Mouse (Mus musculus) limb, embryonic 11.5 days (tissue): ENCODE measurements around the gene Atpif1. TPM values are rescaled to one million over a fixed set of nuclear protein-coding genes. Genes with fewer than 3 reads are reported as not detected.

ENCODE experiments used
- ATAC-seq: fragments of 200-750 bp; cut with Nextera tagmentation; 2 replicates; pipeline ENCODE4 v1.8.0; 2017; ENCODE audit warnings: low read depth; ENCODE audit not compliant: insufficient number of reproducible peaks, low FRiP score, low TSS enrichment
- DNase-seq: peaks from one replicate; pipeline ENCODE4 v3.0.0-alpha.2; 2015; ENCODE audit warnings: low spot score
- H3K27ac ChIP-seq: fragments of 300-500 bp; sonication (generic); replicated peaks from 2 replicates; pipeline ENCODE4 v1.5.1; 2014; ENCODE audit warnings: low read depth, mild to moderate bottlenecking, low read length
- H3K27me3 ChIP-seq: fragments of 300-500 bp; sonication (generic); 2 replicates; pipeline ENCODE4 v1.6.1; 2014; ENCODE audit warnings: mild to moderate bottlenecking, low read length, mixed read lengths; ENCODE audit not compliant: control insufficient read depth, insufficient read depth
- H3K36me3 ChIP-seq: fragments of 300-500 bp; sonication (generic); 2 replicates; pipeline ENCODE4 v1.6.1; 2014; ENCODE audit warnings: mild to moderate bottlenecking, low read length, moderate library complexity, mixed read lengths; ENCODE audit not compliant: control insufficient read depth, insufficient read depth
- H3K4me1 ChIP-seq: fragments of 300-500 bp; sonication (generic); 2 replicates; pipeline ENCODE4 v1.6.1; 2014; ENCODE audit warnings: low read length, mixed read lengths; ENCODE audit not compliant: control insufficient read depth, insufficient read depth
- H3K4me2 ChIP-seq: fragments of 300-500 bp; sonication (generic); 2 replicates; pipeline ENCODE4 v1.6.1; 2014; ENCODE audit warnings: low read depth, mild to moderate bottlenecking, moderate library complexity; ENCODE audit not compliant: severe bottlenecking
- H3K4me3 ChIP-seq: fragments of 300-500 bp; sonication (generic); 2 replicates; pipeline ENCODE4 v1.5.1; 2014; ENCODE audit warnings: low read depth, low read length
- H3K9ac ChIP-seq: fragments of 300-500 bp; sonication (generic); 2 replicates; pipeline ENCODE4 v1.6.1; 2014; ENCODE audit warnings: mild to moderate bottlenecking, low read length
- H3K9me3 ChIP-seq: fragments of 300-500 bp; sonication (generic); 2 replicates; pipeline ENCODE4 v1.6.1; 2016; ENCODE audit warnings: low read length; ENCODE audit not compliant: control insufficient read depth
- WGBS: fragments of 180-500 bp; shearing (Covaris S2); extraction: QIAGEN DNeasy Blood & Tissue Kit; methylation state at CpG from one replicate; pipeline ENCODE4 v1.1.7; 2014; 5-methylcytosine and 5-hydroxymethylcytosine counted together
- polyA plus RNA-seq: library from polyadenylated mRNA; unstranded; fragments of >200 nt; fragmentation: Nextera tagmentation; extraction: Ambion mirVana; gene quantifications from 2 replicates; pipeline ENCODE4 v1.2.1, GENCODE M21; 2014

Gene Atpif1
- polyA plus RNA-seq = 1,066 and 1,093 TPM in 2 replicates

DNA sequence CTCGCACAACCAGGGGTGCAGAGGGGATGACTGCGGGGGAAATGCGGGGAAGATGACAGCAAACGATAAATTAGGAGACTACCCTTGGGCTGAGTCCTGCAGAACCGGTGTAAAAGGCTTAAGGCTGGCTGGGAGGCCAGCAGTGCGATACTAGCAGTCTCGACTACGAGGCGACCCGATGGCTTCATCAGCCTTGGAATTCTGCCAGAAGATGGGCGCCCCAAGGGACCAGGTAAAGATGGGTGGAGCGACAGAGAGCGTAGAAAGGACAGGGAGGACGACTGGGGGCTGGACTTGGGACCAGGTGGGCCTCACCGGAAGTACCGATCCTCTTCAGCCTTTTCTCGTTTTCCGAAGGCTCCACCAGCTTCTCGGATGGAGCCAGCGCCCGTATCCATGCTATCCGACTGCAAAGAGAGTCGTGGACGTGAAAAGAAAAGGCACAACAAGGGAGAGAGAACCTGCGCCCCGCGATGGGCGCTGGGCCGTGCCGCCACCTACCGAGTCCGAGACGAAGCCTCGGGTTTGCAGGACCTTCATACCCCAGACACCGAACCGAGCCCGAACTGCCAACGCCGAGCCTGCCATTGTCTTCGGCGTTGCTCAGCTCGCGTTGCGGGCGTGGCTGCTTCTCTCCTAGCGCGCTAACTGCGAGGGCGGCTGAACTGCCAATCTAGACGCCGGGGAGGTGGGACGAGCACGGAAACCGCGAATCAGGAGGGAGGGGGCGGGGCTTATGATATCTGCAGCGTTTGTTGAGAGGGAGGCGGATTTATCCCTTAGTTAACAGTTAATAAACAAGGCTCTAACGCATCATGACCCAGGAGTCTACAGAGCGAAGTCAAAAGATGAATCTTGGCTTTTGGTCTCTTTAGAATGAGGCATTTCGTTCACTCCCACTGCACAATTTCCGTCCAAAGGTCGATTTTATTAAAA lies at the start of gene Atpif1:
Gene Atpif1 (minus strand): TSS at position 679 of the 936 bp plus-strand sequence.
- peak within 1 kb of the TSS; percentile 92 for H3K4me2 ChIP-seq
- peaks cover 13% of the 10 kb centered on the region for H3K36me3 ChIP-seq
- H3K4me1 ChIP-seq = peaks cover 4% of the 10 kb centered on the region; the same call in 1 of the 2 replicates
- H3K9me3 ChIP-seq = no peaks in the 10 kb centered on the region
- under 1% methylated on average over 63 of the region's 63 CpGs for WGBS
- no peaks in the 10 kb centered on the region for H3K27me3 ChIP-seq
- peak within 1 kb of the TSS; percentile 97 for H3K9ac ChIP-seq
- peak; percentile 93 for DNase-seq
- ATAC-seq = peak; percentile 85
- H3K27ac ChIP-seq = peak within 1 kb of the TSS; percentile 82
- peak within 1 kb of the TSS; percentile 83 for H3K4me3 ChIP-seq

DNA sequence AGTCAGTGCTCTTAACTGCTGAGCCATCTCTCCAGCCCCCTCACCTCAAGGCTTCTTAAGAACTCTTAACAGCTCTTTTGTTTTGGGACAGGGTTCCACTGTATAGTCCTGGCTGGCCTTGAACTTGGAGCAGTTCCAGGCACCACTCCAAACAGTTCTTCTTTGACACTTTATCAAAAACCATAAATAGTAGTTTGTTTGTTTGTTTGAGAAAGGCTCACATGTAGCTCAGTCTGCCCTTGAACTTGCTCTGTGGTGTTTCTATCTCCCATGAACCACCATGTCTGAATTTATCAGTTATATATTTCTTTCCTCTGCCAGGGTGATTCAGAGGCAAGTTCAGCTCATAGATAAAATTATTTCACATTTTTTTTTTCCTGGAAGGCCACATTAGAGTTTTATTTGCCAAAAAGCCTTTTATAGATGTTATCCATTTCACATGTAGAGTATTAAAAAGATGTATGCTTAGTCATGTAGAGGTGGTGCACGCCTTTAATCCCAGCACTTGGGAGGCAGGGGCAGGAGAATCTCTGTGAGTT lies 41.4 kb upstream of the Atpif1 start:
- no peak overlapping the region for H3K9ac ChIP-seq

DNA sequence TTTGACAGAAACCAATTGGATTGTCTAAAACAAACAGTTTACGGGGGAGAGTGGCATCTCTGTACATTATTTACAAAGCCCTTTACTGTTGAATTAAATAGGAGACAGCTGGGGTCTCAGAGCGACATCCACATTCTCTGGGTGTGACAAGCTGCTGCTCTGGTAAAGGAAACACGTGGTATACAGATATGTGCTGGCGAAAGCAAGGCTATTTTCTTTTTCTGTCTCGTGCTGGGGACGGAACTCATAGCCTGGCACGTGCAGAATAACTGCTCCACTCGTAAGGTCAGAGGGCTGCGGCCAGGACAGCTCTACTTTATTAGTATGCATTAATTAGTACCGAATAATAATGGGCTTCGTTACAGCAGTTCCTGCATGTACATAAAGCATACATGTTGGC lies 39.9 kb upstream of the Atpif1 start:
- 61% methylated on average over 11 of the region's 11 CpGs for WGBS
- Histone ChIP-seq H3K9me3 (no peaks in the 10 kb centered on the region), H3K4me1 (no peaks in the 10 kb centered on the region), H3K36me3 (no peaks in the 10 kb centered on the region), H3K9ac (no peak overlapping the region), H3K4me2 (no peak overlapping the region), H3K27me3 (no peaks in the 10 kb centered on the region), H3K4me3 (no peak overlapping the region), H3K27ac (no peak overlapping the region)
- no peak for DNase-seq
- no peak for ATAC-seq

More for the DNA sequence above, 41.4 kb upstream of the Atpif1 start:
- H3K27me3 ChIP-seq = no peaks in the 10 kb centered on the region
- H3K4me2 ChIP-seq = no peak overlapping the region
- ATAC-seq = no peak
- WGBS = 91% methylated on average over 1 of the region's 1 CpGs
- no peak for DNase-seq
- H3K9me3 ChIP-seq = no peaks in the 10 kb centered on the region
- H3K36me3 ChIP-seq = no peaks in the 10 kb centered on the region
- H3K27ac ChIP-seq = no peak overlapping the region
- H3K4me1 ChIP-seq = no peaks in the 10 kb centered on the region
- H3K4me3 ChIP-seq = no peak overlapping the region

DNA sequence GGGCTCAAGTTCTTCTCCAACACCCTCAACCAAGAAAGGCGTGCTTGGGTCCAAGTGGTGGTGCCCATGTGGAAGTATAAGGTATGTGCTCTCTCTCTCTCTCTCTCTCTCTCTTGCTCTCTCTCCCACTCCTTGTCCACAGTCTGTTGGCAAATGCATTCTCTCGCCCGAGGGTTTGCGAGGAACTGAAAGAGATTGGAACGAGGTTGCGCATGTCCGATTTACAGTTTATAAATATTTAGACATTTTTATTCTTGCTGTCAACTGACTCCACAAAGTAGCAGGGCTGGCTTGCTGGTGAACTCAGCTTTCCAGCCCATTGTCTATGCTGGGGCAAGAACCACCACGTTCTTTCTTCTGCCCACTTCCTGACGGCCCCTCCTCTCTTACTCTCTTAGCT lies 37.7 kb upstream of the Atpif1 start:
- Histone ChIP-seq H3K4me1 (no peaks in the 10 kb centered on the region), H3K36me3 (no peaks in the 10 kb centered on the region), H3K4me3 (no peak overlapping the region), H3K9ac (no peak overlapping the region), H3K9me3 (no peaks in the 10 kb centered on the region), H3K4me2 (no peak overlapping the region), H3K27me3 (no peaks in the 10 kb centered on the region), H3K27ac (no peak overlapping the region)
- DNase-seq (no peak), ATAC-seq (no peak)
- 85% methylated on average over 9 of the region's 9 CpGs for WGBS

DNA sequence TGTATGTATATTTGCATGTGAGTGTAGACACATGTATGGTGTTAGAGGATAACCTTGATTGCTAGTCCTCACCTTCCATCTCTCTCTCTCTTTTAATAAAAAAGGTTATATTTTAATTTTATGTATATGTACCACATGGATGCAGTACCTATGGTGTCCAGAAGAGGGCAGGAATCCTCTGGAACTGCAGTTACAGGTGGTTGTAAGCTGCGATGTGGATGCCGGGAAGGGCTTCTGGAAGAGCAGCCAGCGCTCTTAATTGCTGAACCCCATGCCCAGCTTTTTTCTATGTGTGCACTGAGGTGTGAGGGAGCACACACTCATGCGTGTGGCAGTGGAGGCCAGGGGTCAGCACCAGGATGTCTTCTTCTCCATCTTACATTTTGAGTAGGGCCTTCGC lies 35.7 kb upstream of the Atpif1 start:
- H3K27me3 ChIP-seq = no peaks in the 10 kb centered on the region
- H3K4me2 ChIP-seq = no peak overlapping the region
- DNase-seq = no peak
- H3K9me3 ChIP-seq = no peaks in the 10 kb centered on the region
- H3K4me3 ChIP-seq = no peak overlapping the region
- no peak overlapping the region for H3K9ac ChIP-seq
- H3K27ac ChIP-seq = no peak overlapping the region
- no peaks in the 10 kb centered on the region for H3K36me3 ChIP-seq
- no peaks in the 10 kb centered on the region for H3K4me1 ChIP-seq
- WGBS = 87% methylated on average over 5 of the region's 5 CpGs
- ATAC-seq = no peak

DNA sequence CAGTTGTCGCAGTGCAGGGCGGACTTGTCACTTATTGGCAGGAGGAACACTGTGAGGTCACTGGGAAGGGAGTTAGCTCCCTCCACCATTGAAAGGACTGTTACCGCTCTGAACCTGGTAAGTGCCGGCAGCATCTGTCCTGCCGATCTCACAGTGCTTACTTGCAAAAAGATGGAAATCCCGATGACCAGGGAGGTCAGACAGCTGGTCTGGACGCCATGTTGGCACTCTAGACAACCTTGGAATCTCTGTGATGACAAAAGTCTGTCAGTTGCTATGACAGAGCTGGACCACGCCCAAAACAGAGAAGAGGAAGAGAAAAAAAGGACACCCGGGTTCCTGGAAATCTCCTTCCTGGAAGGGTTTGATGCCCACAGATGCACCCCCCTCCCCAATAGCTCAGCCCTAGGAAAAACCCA lies 33.9 kb upstream of the Atpif1 start:
- no peak overlapping the region for H3K9ac ChIP-seq
- H3K4me3 ChIP-seq = no peak overlapping the region
- H3K27me3 ChIP-seq = no peaks in the 10 kb centered on the region
- no peaks in the 10 kb centered on the region for H3K36me3 ChIP-seq
- H3K27ac ChIP-seq = no peak overlapping the region
- H3K9me3 ChIP-seq = no peaks in the 10 kb centered on the region
- WGBS = 71% methylated on average over 9 of the region's 9 CpGs
- ATAC-seq (no peak), DNase-seq (no peak)
- no peaks in the 10 kb centered on the region for H3K4me1 ChIP-seq
- no peak overlapping the region for H3K4me2 ChIP-seq

DNA sequence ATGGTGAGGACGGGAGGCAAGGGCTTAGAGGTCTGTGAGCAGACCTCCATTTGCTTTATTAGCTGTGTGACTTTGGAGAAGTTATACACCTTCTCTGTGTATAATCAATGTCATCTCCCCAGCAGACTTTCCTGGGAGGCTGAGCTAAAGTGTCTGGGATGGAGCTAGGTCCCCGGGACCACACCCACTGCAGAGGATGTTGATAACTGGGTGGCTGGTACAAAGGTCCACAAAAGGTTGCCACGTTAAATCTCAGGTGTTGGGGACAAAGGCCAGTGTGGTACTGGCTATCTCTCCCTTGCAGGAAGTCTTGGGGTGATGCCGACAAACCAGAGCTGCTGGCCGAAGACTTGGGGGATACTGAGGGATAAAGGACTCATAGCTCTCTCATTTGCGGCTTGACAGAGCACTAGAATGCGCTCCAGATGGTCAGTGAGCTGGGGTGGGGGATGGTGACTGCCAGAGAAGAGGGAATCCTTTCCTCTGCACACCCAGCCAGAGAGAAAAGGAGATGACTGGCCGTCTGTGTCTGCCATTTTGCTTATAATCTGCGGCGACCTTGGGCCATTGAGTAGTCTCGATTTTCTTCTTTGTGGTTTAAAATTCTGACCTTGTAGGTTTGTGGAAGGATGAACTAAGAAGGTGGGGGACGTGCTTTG lies 31.8 kb upstream of the Atpif1 start:
- no peaks in the 10 kb centered on the region for H3K9me3 ChIP-seq
- H3K27me3 ChIP-seq = no peaks in the 10 kb centered on the region
- no peak overlapping the region for H3K9ac ChIP-seq
- ATAC-seq (no peak), DNase-seq (no peak)
- no peaks in the 10 kb centered on the region for H3K36me3 ChIP-seq
- H3K4me2 ChIP-seq = no peak overlapping the region
- no peak overlapping the region for H3K27ac ChIP-seq
- H3K4me1 ChIP-seq = no peaks in the 10 kb centered on the region
- 79% methylated on average over 12 of the region's 12 CpGs for WGBS
- no peak overlapping the region for H3K4me3 ChIP-seq

DNA sequence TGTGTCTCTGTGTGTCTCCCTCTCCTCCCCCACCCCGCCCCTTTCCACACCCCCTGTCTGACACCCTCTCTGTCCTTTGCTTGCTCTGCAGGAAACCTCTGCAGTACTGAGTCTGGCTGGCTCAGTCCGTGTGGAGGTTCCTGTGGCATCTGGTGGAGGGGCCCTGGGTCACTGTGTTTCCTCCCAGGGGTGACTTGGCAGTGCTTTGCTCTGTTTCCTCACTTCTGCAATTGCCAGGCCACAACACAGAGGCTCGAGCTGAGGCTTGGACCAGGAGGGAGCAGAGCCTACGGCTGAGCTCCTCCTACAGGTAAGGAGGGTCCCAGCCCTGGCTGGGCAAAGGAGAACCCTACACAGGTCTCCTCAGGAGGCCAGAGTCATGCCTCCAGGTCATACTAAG lies 30.5 kb upstream of the Atpif1 start, which contains the start of gene Ptafr:
Gene Ptafr (plus strand): TSS at position 103 of the 400 bp plus-strand sequence.
- H3K9ac ChIP-seq = no peak within 1 kb of the TSS
- no peak within 1 kb of the TSS for H3K4me3 ChIP-seq
- no peaks in the 10 kb centered on the region for H3K9me3 ChIP-seq
- H3K27me3 ChIP-seq = no peaks in the 10 kb centered on the region
- H3K36me3 ChIP-seq = no peaks in the 10 kb centered on the region
- no peaks in the 10 kb centered on the region for H3K4me1 ChIP-seq
- DNase-seq (no peak), ATAC-seq (no peak; the same call in 1 of the 2 replicates)
- WGBS = 27% methylated on average over 4 of the region's 4 CpGs
- no peak within 1 kb of the TSS for H3K4me2 ChIP-seq
- H3K27ac ChIP-seq = no peak within 1 kb of the TSS
